Mouse (Mus musculus) retina, adult 2 months (tissue): ENCODE measurements at regions not wholly inside any gene's neighbourhood (a gene's known extent, or its start where the extent isn't known, plus 50 kb on each side); places are given as distances from the start of the nearest gene placed in this dataset.

ENCODE experiments used
- DNase-seq: peaks from one replicate; pipeline ENCODE4 v3.0.0-alpha.2; 2012; ENCODE audit warnings: low read depth, low spot score

GRCm38 (mm10) chr7:115170439-115170838 lies 426.9 kb downstream of the Insc start:
- DNase-seq: no peak

- DNase-seq: no peak
Observed at GRCm38 (mm10) chr7:115192482-115192881, 449.0 kb downstream of the Insc start.

- DNase-seq: peak; percentile 25
Observed at GRCm38 (mm10) chr7:115192992-115193761, 449.7 kb downstream of the Insc start.

- DNase-seq: no peak
Observed at GRCm38 (mm10) chr7:115204916-115205315, 461.4 kb downstream of the Insc start.

GRCm38 (mm10) chr7:115206479-115207134 lies 463.1 kb downstream of the Insc start:
- no peak for DNase-seq

- DNase-seq: no peak
Observed at GRCm38 (mm10) chr7:115208781-115209180, 465.3 kb downstream of the Insc start.

- no peak for DNase-seq
Observed at GRCm38 (mm10) chr7:115210012-115210411, 466.5 kb downstream of the Insc start.

- peak; percentile 58 for DNase-seq
Observed at GRCm38 (mm10) chr7:115216838-115217237, 473.3 kb downstream of the Insc start.

GRCm38 (mm10) chr7:115217255-115217654 lies 473.8 kb downstream of the Insc start:
- no peak for DNase-seq

- DNase-seq: no peak
Observed at GRCm38 (mm10) chr7:115217712-115218111, 474.2 kb downstream of the Insc start.

- DNase-seq: no peak
Observed at GRCm38 (mm10) chr7:115218596-115219180, 475.2 kb downstream of the Insc start.

- no peak for DNase-seq
Observed at GRCm38 (mm10) chr7:115222642-115223041, 479.1 kb downstream of the Insc start.

- DNase-seq: no peak
Observed at GRCm38 (mm10) chr7:115230525-115230924, 487.0 kb downstream of the Insc start.

- DNase-seq: no peak
Observed at GRCm38 (mm10) chr7:115233850-115234436, 490.4 kb downstream of the Insc start.

GRCm38 (mm10) chr7:115237131-115237530 lies 493.6 kb downstream of the Insc start:
- DNase-seq: no peak

GRCm38 (mm10) chr7:115251591-115252369 lies 508.3 kb downstream of the Insc start:
- DNase-seq: no peak

- no peak for DNase-seq
Observed at GRCm38 (mm10) chr7:115252370-115252750, 508.9 kb downstream of the Insc start.

GRCm38 (mm10) chr7:115258626-115259025 lies 515.1 kb downstream of the Insc start:
- DNase-seq: no peak

GRCm38 (mm10) chr7:115263082-115263481 lies 519.6 kb downstream of the Insc start:
- no peak for DNase-seq

GRCm38 (mm10) chr7:115266141-115266540 lies 522.6 kb downstream of the Insc start:
- no peak for DNase-seq

- DNase-seq: no peak
Observed at GRCm38 (mm10) chr7:115270803-115271202, 527.3 kb downstream of the Insc start.

- no peak for DNase-seq
Observed at GRCm38 (mm10) chr7:115274836-115275235, 531.3 kb downstream of the Insc start.
